Mouse (Mus musculus) activated CD4-positive, CD25-positive, alpha-beta regulatory T cell, adult 4 months (primary cell): Measurements from ENCODE around the gene Ptpn14. TPM values are rescaled to one million over a fixed set of nuclear protein-coding genes. Genes with fewer than 3 reads are reported as not detected.

Source experiments
- ATAC-seq: one replicate; pipeline ENCODE4 v1.8.0; 2017
- polyA plus RNA-seq, 2 experiments: library from polyadenylated mRNA; unstranded; fragments of 100-300 nt; shearing (Covaris generic); gene quantifications; one replicate each; pipeline ENCODE4 v1.2.1; 2017

The Ptpn14 gene
- polyA plus RNA-seq, 2 experiments from 2014 or later: 0.20 TPM; not detected in 1

GRCm38 (mm10) chr1:189817089-189817488, 89.0 kb downstream of the Ptpn14 start:
- peak; percentile 23 for ATAC-seq

GRCm38 (mm10) chr1:189817810-189818209, 89.7 kb downstream of the Ptpn14 start:
- ATAC-seq: no peak

- no peak for ATAC-seq
Observed at GRCm38 (mm10) chr1:189820111-189820510, 92.0 kb downstream of the Ptpn14 start.

GRCm38 (mm10) chr1:189824436-189824835, 96.4 kb downstream of the Ptpn14 start:
- no peak for ATAC-seq

- no peak for ATAC-seq
Observed at GRCm38 (mm10) chr1:189830391-189830790, 102.3 kb downstream of the Ptpn14 start.

GRCm38 (mm10) chr1:189830797-189831232, 102.7 kb downstream of the Ptpn14 start:
- peak; percentile 46 for ATAC-seq

- no peak for ATAC-seq
Observed at GRCm38 (mm10) chr1:189833351-189833750, 105.3 kb downstream of the Ptpn14 start.

- no peak for ATAC-seq
Observed at GRCm38 (mm10) chr1:189834166-189834565, 106.1 kb downstream of the Ptpn14 start.

- no peak for ATAC-seq
Observed at GRCm38 (mm10) chr1:189846319-189846718, 118.3 kb downstream of the Ptpn14 start.

- ATAC-seq: no peak
Observed at GRCm38 (mm10) chr1:189849550-189849949, 121.5 kb downstream of the Ptpn14 start.

- no peak for ATAC-seq
Observed at GRCm38 (mm10) chr1:189852051-189852450, 124.0 kb downstream of the Ptpn14 start.

- no peak for ATAC-seq
Observed at GRCm38 (mm10) chr1:189852456-189852855, 124.4 kb downstream of the Ptpn14 start.

GRCm38 (mm10) chr1:189854646-189855045, 126.6 kb downstream of the Ptpn14 start:
- no peak for ATAC-seq

GRCm38 (mm10) chr1:189855739-189856138, 127.7 kb downstream of the Ptpn14 start:
- no peak for ATAC-seq

- no peak for ATAC-seq
Observed at GRCm38 (mm10) chr1:189858377-189858776, 130.3 kb downstream of the Ptpn14 start.

- no peak for ATAC-seq
Observed at GRCm38 (mm10) chr1:189860112-189860941, 132.3 kb downstream of the Ptpn14 start.

GRCm38 (mm10) chr1:189860942-189861315, 132.9 kb downstream of the Ptpn14 start:
- no peak for ATAC-seq

- no peak for ATAC-seq
Observed at GRCm38 (mm10) chr1:189863727-189864126, 135.7 kb downstream of the Ptpn14 start.

GRCm38 (mm10) chr1:189864301-189864700, 136.2 kb downstream of the Ptpn14 start:
- no peak for ATAC-seq

- no peak for ATAC-seq
Observed at GRCm38 (mm10) chr1:189864846-189865560, 136.9 kb downstream of the Ptpn14 start.

GRCm38 (mm10) chr1:189866621-189867020, 138.6 kb downstream of the Ptpn14 start:
- ATAC-seq: no peak

- peak; percentile 95 for ATAC-seq
Observed at GRCm38 (mm10) chr1:189867034-189867433, 139.0 kb downstream of the Ptpn14 start.

GRCm38 (mm10) chr1:189867497-189867896, 139.4 kb downstream of the Ptpn14 start:
- no peak for ATAC-seq

GRCm38 (mm10) chr1:189868036-189868435, 140.0 kb downstream of the Ptpn14 start:
- ATAC-seq: no peak
